Comparison of ENCODE assay signal across 8 mouse cellular contexts in the genomic region with DNA sequence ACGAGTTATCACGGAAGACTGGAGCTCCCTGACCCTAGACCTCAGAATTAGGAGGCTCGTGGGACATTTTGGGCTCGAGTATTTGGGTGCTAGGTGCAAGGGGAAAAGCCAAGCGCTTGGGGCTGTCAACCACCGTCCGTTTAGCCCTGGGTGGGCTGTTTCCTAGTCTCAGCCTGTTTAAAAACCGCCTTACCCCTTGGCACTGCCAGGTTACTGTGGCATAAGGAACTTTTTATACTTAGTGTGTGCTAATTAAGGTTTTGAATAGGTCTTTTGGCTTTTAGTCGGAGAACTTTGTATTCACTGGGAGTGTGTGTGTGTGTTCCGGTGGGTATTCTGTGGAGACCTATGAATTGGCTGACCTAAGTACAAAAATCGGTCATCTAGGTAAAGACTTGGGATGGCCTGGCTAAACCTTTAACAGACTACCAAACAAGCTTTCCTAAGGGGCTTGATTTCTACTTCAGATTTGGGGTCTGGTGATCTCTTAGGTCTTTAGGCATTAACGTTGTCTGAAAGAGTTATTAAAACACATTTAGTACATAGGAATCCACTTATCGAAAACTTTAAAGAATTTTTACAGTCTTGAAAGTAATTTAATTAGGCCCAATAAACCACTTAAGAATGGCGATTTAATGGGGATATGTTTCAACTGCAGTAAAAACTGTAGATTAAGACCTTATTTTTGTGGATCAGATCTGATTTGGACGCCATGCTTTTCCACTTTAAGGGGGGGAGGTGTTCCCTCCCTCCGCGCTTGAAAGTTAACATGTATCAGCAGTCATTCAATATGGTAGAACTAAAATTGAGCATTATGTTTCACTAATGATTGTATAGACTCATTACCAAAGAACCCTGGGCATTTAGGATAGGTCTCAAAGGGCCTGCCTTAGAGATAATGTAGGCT. TPM values are rescaled to one million over a fixed set of nuclear protein-coding genes. Genes with fewer than 3 reads are reported as not detected.
A peak's percentile ranks its signal among the peaks of the same experiment; 100 is the strongest.
DNase-seq lines count a peak whose midpoint lies in the region; ATAC-seq lines count a peak whose summit lies in the region.

No protein-coding gene starts in this region.

- H3K4me1 ChIP-seq in embryonic facial prominence, embryonic 14.5 days (ENCODE audit: control insufficient read depth, insufficient read depth, low read length) = peaks cover 35% of the 10 kb centered on the region
- H3K4me1 ChIP-seq in limb, embryonic 15.5 days = peaks cover 27% of the 10 kb centered on the region

- no peaks in the 10 kb centered on the region for H3K36me3 ChIP-seq in embryonic facial prominence, embryonic 14.5 days (ENCODE audit: control insufficient read depth, insufficient read depth, low read length)
- no peaks in the 10 kb centered on the region for H3K36me3 ChIP-seq in limb, embryonic 15.5 days

- ATAC-seq in embryonic facial prominence, embryonic 14.5 days (ENCODE audit: low read depth) = no peak
- no peak for ATAC-seq in limb, embryonic 15.5 days (ENCODE audit: insufficient number of reproducible peaks, low FRiP score, low TSS enrichment, low read depth)

- peak overlapping the region; percentile 80 for H3K4me3 ChIP-seq in embryonic facial prominence, embryonic 14.5 days (ENCODE audit: low read depth, low read length)
- H3K4me3 ChIP-seq in limb, embryonic 15.5 days = peak overlapping the region; percentile 80

- H3K9me3 ChIP-seq in embryonic facial prominence, embryonic 14.5 days (ENCODE audit: control insufficient read depth, low read length) = no peaks in the 10 kb centered on the region
- H3K9me3 ChIP-seq in limb, embryonic 15.5 days = no peaks in the 10 kb centered on the region

- 31% methylated on average over 17 of the region's 17 CpGs for WGBS in embryonic facial prominence, embryonic 14.5 days
- 21% methylated on average over 17 of the region's 17 CpGs for WGBS in limb, embryonic 15.5 days

- H3K4me2 ChIP-seq in embryonic facial prominence, embryonic 14.5 days (ENCODE audit: low read depth, low read length) = peak overlapping the region; percentile 99
- peak overlapping the region; percentile 96 for H3K4me2 ChIP-seq in limb, embryonic 15.5 days

- H3K27me3 ChIP-seq in embryonic facial prominence, embryonic 14.5 days (replicated peaks; ENCODE audit: control insufficient read depth, insufficient read depth, low read length) = no peaks in the 10 kb centered on the region
- no peaks in the 10 kb centered on the region for H3K27me3 ChIP-seq in limb, embryonic 15.5 days

- H3K27ac ChIP-seq in embryonic facial prominence, embryonic 14.5 days (replicated peaks; ENCODE audit: low read depth, low read length) = no peak overlapping the region
- no peak overlapping the region for H3K27ac ChIP-seq in limb, embryonic 15.5 days

- peak overlapping the region; percentile 79 for H3K9ac ChIP-seq in embryonic facial prominence, embryonic 14.5 days (ENCODE audit: low read depth, low read length)
- peak overlapping the region; percentile 79; the same call in 1 of the 2 replicates for H3K9ac ChIP-seq in limb, embryonic 15.5 days

- DNase-seq in embryo, embryonic 9.5 days (ENCODE audit: extremely low spot score) = peak; percentile 17
- DNase-seq in embryo, embryonic 10 days (ENCODE audit: low spot score) = no peak
- peak; percentile 43 for DNase-seq in 3T3-L1 (ENCODE audit: low read depth, low spot score)
- DNase-seq in embryonic facial prominence, embryonic 14.5 days (ENCODE audit: low spot score) = no peak
- DNase-seq in retina, postnatal 1 day = no peak
- DNase-seq in ovary, adult 18-20 months (ENCODE audit: low spot score) = no peak
- no peak for DNase-seq in cerebellum, postnatal 36 days

RNA-seq across cellular contexts. Expression of gene Zcchc2, which starts 2.0 kb away (rescaled TPM):
- polyA plus RNA-seq in embryonic facial prominence, embryonic 14.5 days (2014; fragmentation: Nextera tagmentation; extraction: Ambion mirVana) = 2.8 TPM in 2 replicates
- polyA plus RNA-seq in limb, embryonic 15.5 days (2015; fragmentation: Nextera tagmentation; extraction: Ambion mirVana) = 2.1 TPM in 2 replicates

Comparison
In these comparisons a context has a peak if more than half of its experiments do, and no peak if none do; other contexts are left out.
1. DNase-seq: peak in embryo, embryonic 9.5 days (single experiment) and 3T3-L1 (single experiment); none in embryo, embryonic 10 days (single experiment), embryonic facial prominence, embryonic 14.5 days (single experiment), retina, postnatal 1 day (single experiment), ovary, adult 18-20 months (single experiment) and cerebellum, postnatal 36 days (0 of 2).